Mouse (Mus musculus) stomach, embryonic 14.5 days (tissue): Measurements from ENCODE around the gene Ccdc51. TPM values are rescaled to one million over a fixed set of nuclear protein-coding genes. Genes with fewer than 3 reads are reported as not detected.

ENCODE experiments used
- ATAC-seq: fragments of 200-750 bp; cut with Nextera tagmentation; 2 replicates; pipeline ENCODE4 v1.8.0; 2017; ENCODE audit warnings: low read depth, moderate TSS enrichment; ENCODE audit not compliant: insufficient number of reproducible peaks, insufficient read depth, low FRiP score
- H3K27ac ChIP-seq: fragments of 300-500 bp; sonication (generic); 2 replicates; pipeline ENCODE4 v1.5.1; 2014; ENCODE audit warnings: mild to moderate bottlenecking, low read length, moderate library complexity, mixed read lengths
- H3K27me3 ChIP-seq: fragments of 300-500 bp; sonication (generic); 2 replicates; pipeline ENCODE4 v1.6.1; 2014; ENCODE audit warnings: low read length, control low read depth, mixed read lengths; ENCODE audit not compliant: control insufficient read depth, insufficient read depth
- H3K36me3 ChIP-seq: fragments of 300-500 bp; sonication (generic); 2 replicates; pipeline ENCODE4 v1.6.1; 2014; ENCODE audit warnings: mild to moderate bottlenecking, control low read depth, low read length, moderate library complexity, mixed read lengths; ENCODE audit not compliant: control insufficient read depth, insufficient read depth
- H3K4me1 ChIP-seq: fragments of 300-500 bp; sonication (generic); 2 replicates; pipeline ENCODE4 v1.6.1; 2014; ENCODE audit warnings: low read length, control low read depth, mixed read lengths; ENCODE audit not compliant: control insufficient read depth, insufficient read depth
- H3K4me2 ChIP-seq: fragments of 300-500 bp; sonication (generic); replicated peaks from 2 replicates; pipeline ENCODE4 v1.6.1; 2014; ENCODE audit warnings: low read depth, low read length, control low read depth
- H3K4me3 ChIP-seq: fragments of 300-500 bp; sonication (generic); 2 replicates; pipeline ENCODE4 v1.5.1; 2014; ENCODE audit warnings: low read depth, low read length, control low read depth
- H3K9ac ChIP-seq: fragments of 300-500 bp; sonication (generic); replicated peaks from 2 replicates; pipeline ENCODE4 v1.6.1; 2014; ENCODE audit warnings: low read depth, mild to moderate bottlenecking, control low read depth, low read length, moderate library complexity, mixed read lengths
- H3K9me3 ChIP-seq: fragments of 300-500 bp; sonication (generic); 2 replicates; pipeline ENCODE4 v1.6.1; 2016; ENCODE audit warnings: low read depth, low read length, control low read depth; ENCODE audit not compliant: control insufficient read depth
- WGBS: fragments of 180-500 bp; shearing (Covaris S2); extraction: QIAGEN DNeasy Blood & Tissue Kit; methylation state at CpG from one replicate; pipeline ENCODE4 v1.1.7; 2014; 5-methylcytosine and 5-hydroxymethylcytosine counted together
- polyA plus RNA-seq: library from polyadenylated mRNA; unstranded; fragments of >200 nt; fragmentation: Nextera tagmentation; extraction: Ambion mirVana; gene quantifications from 2 replicates; pipeline ENCODE4 v1.2.1, GENCODE M21; 2014

Gene Ccdc51
- polyA plus RNA-seq: 12.9 and 13.1 TPM in 2 replicates

- peaks cover 4% of the 10 kb centered on the region for H3K36me3 ChIP-seq
- ATAC-seq: peak; percentile 98
- H3K4me3 ChIP-seq: peak within 1 kb of the TSS; percentile 74
- H3K9ac ChIP-seq: peak within 1 kb of the TSS; percentile 72
- peaks cover 16% of the 10 kb centered on the region; the same call in 1 of the 2 replicates for H3K4me1 ChIP-seq
- under 1% methylated on average over 37 of the region's 37 CpGs for WGBS
- no peaks in the 10 kb centered on the region for H3K27me3 ChIP-seq
- peak within 1 kb of the TSS; percentile 50 for H3K27ac ChIP-seq
- H3K9me3 ChIP-seq: no peaks in the 10 kb centered on the region
- H3K4me2 ChIP-seq: peak within 1 kb of the TSS; percentile 54
Observed at GRCm38 (mm10) chr9:109082124-109082800, at the start of gene Ccdc51, which contains the start of gene Tma7. TSS of gene Ccdc51 (plus strand) at chr9:109082493. TSS of gene Tma7 (minus strand) at chr9:109082587.

GRCm38 (mm10) chr9:109038086-109038895, 44.0 kb upstream of the Ccdc51 start, which contains the start of gene Shisa5:
TSS of gene Shisa5 (plus strand) at chr9:109038565.
- under 1% methylated on average over 39 of the region's 40 CpGs for WGBS
- H3K27ac ChIP-seq: peak within 1 kb of the TSS; percentile 74
- H3K4me1 ChIP-seq: peaks cover 14% of the 10 kb centered on the region; the same call in 1 of the 2 replicates
- H3K9ac ChIP-seq: peak within 1 kb of the TSS; percentile 51
- peak within 1 kb of the TSS; percentile 75 for H3K4me2 ChIP-seq
- peak within 1 kb of the TSS; percentile 76 for H3K4me3 ChIP-seq
- H3K27me3 ChIP-seq: no peaks in the 10 kb centered on the region
- H3K36me3 ChIP-seq: no peaks in the 10 kb centered on the region
- H3K9me3 ChIP-seq: no peaks in the 10 kb centered on the region
- ATAC-seq: peak; percentile 83

GRCm38 (mm10) chr9:109038901-109039364, 43.4 kb upstream of the Ccdc51 start:
- H3K9me3 ChIP-seq: no peaks in the 10 kb centered on the region
- H3K4me1 ChIP-seq: peaks cover 14% of the 10 kb centered on the region; the same call in 1 of the 2 replicates
- peak overlapping the region; percentile 74 for H3K27ac ChIP-seq
- ATAC-seq: peak; percentile 26; the same call in 1 of the 2 replicates
- WGBS: 20% methylated on average over 8 of the region's 8 CpGs
- H3K4me2 ChIP-seq: peak overlapping the region; percentile 75
- H3K27me3 ChIP-seq: no peaks in the 10 kb centered on the region
- peak overlapping the region; percentile 76 for H3K4me3 ChIP-seq
- peak overlapping the region; percentile 51 for H3K9ac ChIP-seq
- H3K36me3 ChIP-seq: no peaks in the 10 kb centered on the region

- Histone ChIP-seq H3K4me3 (no peak overlapping the region), H3K9me3 (no peaks in the 10 kb centered on the region), H3K36me3 (no peaks in the 10 kb centered on the region), H3K4me1 (peaks cover 14% of the 10 kb centered on the region; the same call in 1 of the 2 replicates), H3K4me2 (peak overlapping the region; percentile 75), H3K9ac (no peak overlapping the region), H3K27me3 (no peaks in the 10 kb centered on the region), H3K27ac (no peak overlapping the region)
- ATAC-seq: no peak
- WGBS: 76% methylated on average over 4 of the region's 4 CpGs
Observed at GRCm38 (mm10) chr9:109039681-109040080, 42.6 kb upstream of the Ccdc51 start.

GRCm38 (mm10) chr9:109040216-109040615, 42.1 kb upstream of the Ccdc51 start:
- no peaks in the 10 kb centered on the region for H3K36me3 ChIP-seq
- no peak overlapping the region for H3K9ac ChIP-seq
- H3K4me3 ChIP-seq: no peak overlapping the region
- H3K27ac ChIP-seq: no peak overlapping the region
- no peaks in the 10 kb centered on the region for H3K9me3 ChIP-seq
- H3K4me2 ChIP-seq: peak overlapping the region; percentile 18; the same call in 1 of the 2 replicates
- peaks cover 14% of the 10 kb centered on the region; the same call in 1 of the 2 replicates for H3K4me1 ChIP-seq
- H3K27me3 ChIP-seq: no peaks in the 10 kb centered on the region
- no peak for ATAC-seq
- WGBS: 80% methylated on average over 8 of the region's 8 CpGs

- no peaks in the 10 kb centered on the region for H3K27me3 ChIP-seq
- H3K4me1 ChIP-seq: peaks cover 14% of the 10 kb centered on the region; the same call in 1 of the 2 replicates
- peak; percentile 83 for ATAC-seq
- 54% methylated on average over 6 of the region's 6 CpGs for WGBS
- no peak overlapping the region for H3K9ac ChIP-seq
- H3K27ac ChIP-seq: no peak overlapping the region
- no peaks in the 10 kb centered on the region for H3K9me3 ChIP-seq
- H3K36me3 ChIP-seq: no peaks in the 10 kb centered on the region
- H3K4me2 ChIP-seq: peak overlapping the region; percentile 18
- H3K4me3 ChIP-seq: no peak overlapping the region
Observed at GRCm38 (mm10) chr9:109040906-109041305, 41.4 kb upstream of the Ccdc51 start.

- H3K27ac ChIP-seq: no peak overlapping the region
- ATAC-seq: 0 out of 2 replicates have a peak, but pooled peaks have one; percentile 7
- 67% methylated on average over 7 of the region's 7 CpGs for WGBS
Observed at GRCm38 (mm10) chr9:109041351-109041750, 40.9 kb upstream of the Ccdc51 start.

GRCm38 (mm10) chr9:109046306-109046705, 36.0 kb upstream of the Ccdc51 start:
- ATAC-seq: no peak
- no peak overlapping the region for H3K4me3 ChIP-seq
- H3K36me3 ChIP-seq: no peaks in the 10 kb centered on the region; the same call in 1 of the 2 replicates
- no peak overlapping the region for H3K27ac ChIP-seq
- H3K9ac ChIP-seq: no peak overlapping the region
- H3K4me1 ChIP-seq: no peaks in the 10 kb centered on the region
- H3K27me3 ChIP-seq: no peaks in the 10 kb centered on the region
- no peak overlapping the region for H3K4me2 ChIP-seq
- 48% methylated on average over 5 of the region's 5 CpGs for WGBS
- no peaks in the 10 kb centered on the region for H3K9me3 ChIP-seq

More at GRCm38 (mm10) chr9:109041351-109041750, 40.9 kb upstream of the Ccdc51 start:
- peak overlapping the region; percentile 18; the same call in 1 of the 2 replicates for H3K4me2 ChIP-seq
- peaks cover 14% of the 10 kb centered on the region; the same call in 1 of the 2 replicates for H3K4me1 ChIP-seq
- no peak overlapping the region for H3K4me3 ChIP-seq
- no peaks in the 10 kb centered on the region for H3K27me3 ChIP-seq
- H3K36me3 ChIP-seq: no peaks in the 10 kb centered on the region
- no peaks in the 10 kb centered on the region for H3K9me3 ChIP-seq
- no peak overlapping the region for H3K9ac ChIP-seq
